Mouse (Mus musculus) spleen, postnatal 36 days (tissue): Measurements from ENCODE around the gene Gm8947.

Experiments
- DNase-seq, 2 experiments: peaks; one replicate each; pipeline ENCODE4 v3.0.0; 2022; ENCODE audit warnings: low spot score in 2 of 2, mixed read lengths in 1 of 2

Gene Gm8947

DNA sequence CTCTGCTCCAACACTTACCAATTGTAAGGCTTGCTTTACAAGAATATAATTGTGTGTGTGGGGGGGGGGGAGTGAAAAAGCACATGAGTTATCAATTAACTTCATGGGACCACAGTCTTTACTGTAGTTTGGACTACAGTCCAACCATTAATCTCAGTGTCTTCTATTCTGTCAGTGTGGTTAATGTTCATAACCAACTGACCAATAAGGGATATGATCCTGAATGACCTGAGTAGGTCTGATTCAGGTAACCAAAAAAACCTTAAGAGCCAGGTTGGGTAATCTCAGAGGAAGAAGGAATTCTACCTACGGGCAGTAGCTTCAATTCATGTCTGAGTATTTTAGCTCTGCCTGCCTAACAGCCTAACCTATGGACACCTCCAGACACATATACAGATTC, 32.4 kb downstream of the Gm8947 start:
- no peak for DNase-seq

GRCm38 (mm10) chr1:151227506-151227905, 35.3 kb downstream of the Gm8947 start:
- DNase-seq = no peak

GRCm38 (mm10) chr1:151228320-151228989, 36.3 kb downstream of the Gm8947 start:
- no peak for DNase-seq

- DNase-seq = no peak
Measured at GRCm38 (mm10) chr1:151232346-151232745, 40.2 kb downstream of the Gm8947 start.

GRCm38 (mm10) chr1:151233756-151234155, 41.6 kb downstream of the Gm8947 start:
- DNase-seq = no peak

GRCm38 (mm10) chr1:151235574-151235973, 43.4 kb downstream of the Gm8947 start:
- no peak for DNase-seq

- DNase-seq = no peak
Measured at GRCm38 (mm10) chr1:151236141-151236930, 44.2 kb downstream of the Gm8947 start.

DNA sequence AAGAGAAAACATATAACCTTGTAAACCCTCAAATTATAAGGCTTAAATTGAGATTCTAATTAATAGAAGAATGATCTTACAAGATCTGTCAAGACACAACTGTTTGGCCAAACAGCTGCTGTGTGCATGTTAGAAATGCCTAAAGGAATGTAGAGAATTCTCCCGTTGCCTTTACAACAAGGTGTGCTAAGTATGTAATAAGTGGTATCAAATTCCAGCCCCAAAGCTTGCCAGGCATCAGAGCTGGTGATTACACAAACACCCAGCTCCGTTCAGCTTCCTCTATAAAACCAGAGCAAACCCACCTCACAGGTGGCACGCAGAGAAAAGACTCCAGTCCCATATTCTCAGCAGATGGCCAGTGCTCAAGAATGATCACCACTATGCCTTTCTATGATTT, 45.6 kb downstream of the Gm8947 start:
- DNase-seq = no peak

- no peak for DNase-seq
Measured at GRCm38 (mm10) chr1:151243332-151243731, 51.2 kb downstream of the Gm8947 start.
